Mouse (Mus musculus): ENCODE results near the gene Cypt2.
"Not testable (repeated sequence)": the region's sequence is repeated elsewhere in the genome, so short reads cannot be mapped to it uniquely, and the experiment has no call there.

Cypt2 gene

GRCm38 (mm10) chrX:105499472-105499871, at the start of gene Cypt2:
Cypt2 (plus strand) TSS chrX:105499772.
- DNase-seq: not testable (repeated sequence)

DNA sequence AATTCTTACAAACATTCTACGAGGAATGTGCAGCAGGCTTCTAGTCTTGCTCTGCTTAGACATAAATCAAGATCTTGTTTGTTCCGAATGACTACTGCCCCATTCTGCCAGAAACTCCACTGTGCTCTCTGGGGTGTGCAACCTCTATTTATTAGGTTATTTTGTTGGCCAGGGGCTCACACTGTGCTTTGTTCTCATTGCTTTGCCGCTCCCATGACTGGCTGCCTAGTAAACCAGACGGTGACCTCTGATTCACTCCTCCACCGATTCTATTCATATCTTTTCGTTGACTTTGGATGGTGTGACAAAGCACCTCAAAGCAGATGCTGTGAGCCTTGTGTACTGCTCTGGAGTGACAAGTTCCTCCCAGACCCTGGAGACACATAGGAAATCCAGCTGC, 46.7 kb downstream of the Cypt2 start:
- DNase-seq: no peak
